Mouse (Mus musculus) testis, adult 2 months (tissue): ENCODE results near the gene Rab3gap1. TPM values are rescaled to one million over a fixed set of nuclear protein-coding genes. Genes with fewer than 3 reads are reported as not detected.
A peak's percentile ranks its signal among the peaks of the same experiment; 100 is the strongest.

Source experiments
- H3K27ac ChIP-seq: fragments of 200-500 bp; 2 replicates; pipeline ENCODE4 v1.5.1; 2012; ENCODE audit warnings: low read depth, low read length; ENCODE audit not compliant: control insufficient read depth, insufficient read depth
- H3K27me3 ChIP-seq: fragments of 200-500 bp; 2 replicates; pipeline ENCODE4 v1.6.1; 2012; ENCODE audit warnings: mild to moderate bottlenecking, low read length, moderate library complexity; ENCODE audit not compliant: control insufficient read depth, insufficient read depth
- H3K36me3 ChIP-seq: fragments of 200-500 bp; 2 replicates; pipeline ENCODE4 v1.6.1; 2012; ENCODE audit warnings: mild to moderate bottlenecking, low read length; ENCODE audit not compliant: control insufficient read depth, insufficient read depth
- H3K4me1 ChIP-seq: fragments of 200-500 bp; 2 replicates; pipeline ENCODE4 v1.6.1; 2012; ENCODE audit warnings: low read length; ENCODE audit not compliant: control insufficient read depth, insufficient read depth
- H3K4me3 ChIP-seq: fragments of 200-500 bp; 2 replicates; pipeline ENCODE4 v1.5.1; 2012; ENCODE audit warnings: low read depth, mild to moderate bottlenecking, low read length, moderate library complexity, mixed read lengths; ENCODE audit not compliant: control insufficient read depth
- CTCF ChIP-seq: fragments of 200-500 bp; IDR thresholded peaks from 2 replicates; pipeline ENCODE4 v1.5.1; 2012; ENCODE audit warnings: low read depth, mild to moderate bottlenecking, inconsistent platforms, low read length, moderate library complexity; ENCODE audit not compliant: control insufficient read depth, insufficient read depth, insufficient replicate concordance
- POLR2A ChIP-seq: fragments of 200-500 bp; IDR thresholded peaks from 2 replicates; pipeline ENCODE4 v1.6.1; 2012; ENCODE audit warnings: low read depth, mild to moderate bottlenecking, inconsistent platforms, low read length, moderate library complexity; ENCODE audit not compliant: control insufficient read depth
- polyA plus RNA-seq: library from polyadenylated mRNA; depleted of rRNA; stranded (reverse); fragments of >200 nt; gene quantifications from 2 replicates; pipeline ENCODE4 v1.2.3, GENCODE M21; 2012; rRNA removed

Rab3gap1 gene
- polyA plus RNA-seq: 7.7 and 8.1 TPM in 2 replicates

DNA sequence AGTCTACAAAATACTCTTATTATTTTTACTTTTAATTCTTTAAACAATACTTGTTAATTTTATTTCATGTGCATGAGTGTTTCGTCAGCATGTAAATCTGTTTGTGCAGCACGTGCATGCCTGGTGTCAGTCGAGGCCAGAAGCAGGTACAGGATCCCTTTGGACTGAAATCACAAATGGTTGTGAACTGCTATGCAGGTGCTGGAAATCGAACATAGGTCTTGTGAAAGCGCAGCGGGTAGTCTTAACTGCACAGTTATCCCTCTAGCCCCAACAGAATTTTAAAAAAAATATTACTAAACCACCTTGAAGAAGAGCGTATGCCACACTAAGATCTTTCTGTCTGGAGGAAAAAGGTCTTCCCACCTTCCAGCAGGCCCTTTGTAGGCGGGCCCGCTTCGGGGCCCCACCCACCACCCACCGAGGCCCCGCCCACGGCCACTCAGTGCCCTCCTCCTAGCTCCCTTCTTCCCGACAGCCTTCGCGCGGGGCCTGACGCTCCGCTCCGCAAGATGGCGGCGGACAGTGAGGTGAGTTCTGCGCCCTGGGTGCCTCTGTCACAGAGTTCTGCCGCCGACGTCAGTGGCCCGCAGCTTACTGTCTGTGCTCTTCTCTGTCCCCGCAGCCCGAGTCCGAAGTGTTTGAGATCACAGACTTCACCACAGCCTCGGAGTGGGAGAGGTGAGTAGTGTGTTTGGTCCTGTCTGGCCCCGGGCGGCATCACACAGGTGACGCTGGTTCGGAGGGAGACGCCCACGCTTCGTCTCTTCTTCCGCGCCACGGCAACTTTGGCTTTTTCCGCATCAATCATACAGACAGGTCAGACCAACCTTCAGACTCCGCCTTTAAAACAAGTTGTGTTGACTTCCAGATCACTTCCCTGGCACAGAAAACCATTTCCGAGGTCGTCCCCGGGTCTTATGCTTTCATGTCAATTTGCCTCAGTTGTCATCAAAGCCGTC, at the start of gene Rab3gap1:
Gene Rab3gap1 (plus strand): TSS at position 474 of the 962 bp plus-strand sequence.
- peaks cover 2% of the 10 kb centered on the region; the same call in 1 of the 2 replicates for H3K4me1 ChIP-seq
- peak within 1 kb of the TSS; percentile 97 for H3K4me3 ChIP-seq
- no peaks in the 10 kb centered on the region for H3K27me3 ChIP-seq
- H3K36me3 ChIP-seq: peaks cover 1% of the 10 kb centered on the region; the same call in 1 of the 2 replicates
- peak; percentile 99 for TF ChIP-seq POLR2A
- TF ChIP-seq CTCF: no peak
- H3K27ac ChIP-seq: peak within 1 kb of the TSS; percentile 84

- Histone ChIP-seq H3K4me1 (no peaks in the 10 kb centered on the region), H3K36me3 (no peaks in the 10 kb centered on the region), H3K4me3 (no peak overlapping the region), H3K27ac (no peak overlapping the region), H3K27me3 (no peaks in the 10 kb centered on the region)
- no peak for TF ChIP-seq POLR2A
- no peak for TF ChIP-seq CTCF
These were observed 41.2 kb upstream of the Rab3gap1 start for GRCm38 (mm10) chr1:127827325-127827724.

DNA sequence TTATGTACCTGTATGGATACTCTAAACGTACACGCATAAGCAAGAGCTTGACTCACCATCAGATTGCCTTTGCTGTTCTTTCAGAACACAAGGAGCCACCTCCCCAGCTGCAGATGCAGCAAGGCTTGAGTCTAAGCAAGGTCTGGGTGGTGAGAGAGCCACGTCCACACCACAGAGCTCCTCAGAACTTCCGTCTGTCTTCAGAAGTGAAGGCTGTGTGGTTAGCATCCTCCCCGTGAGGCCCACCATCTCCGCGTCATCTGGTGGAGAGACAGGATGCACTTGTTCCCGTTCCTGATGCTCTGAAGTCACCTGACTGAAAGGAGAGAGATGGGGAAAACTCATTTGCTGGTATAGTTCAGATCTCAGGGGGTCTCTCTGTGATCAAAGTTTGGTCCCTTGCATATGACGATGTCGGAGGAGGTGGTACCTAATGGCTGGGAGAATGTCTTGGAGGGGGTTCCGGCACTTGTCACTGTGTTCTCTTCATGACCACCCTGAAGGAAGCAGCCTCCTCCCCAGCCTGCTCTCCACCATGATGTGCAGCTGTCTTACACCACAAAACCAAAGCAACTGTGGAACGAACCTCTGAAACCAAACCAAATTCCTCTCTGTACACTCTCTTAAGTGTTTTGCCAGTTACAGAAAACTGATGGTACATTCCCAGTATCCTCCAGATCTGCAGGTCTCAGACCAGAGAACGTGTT, 38.2 kb upstream of the Rab3gap1 start:
- Histone ChIP-seq H3K4me3 (no peak overlapping the region), H3K4me1 (no peaks in the 10 kb centered on the region), H3K27ac (no peak overlapping the region), H3K27me3 (no peaks in the 10 kb centered on the region), H3K36me3 (no peaks in the 10 kb centered on the region)
- TF ChIP-seq POLR2A (no peak), CTCF (no peak)

DNA sequence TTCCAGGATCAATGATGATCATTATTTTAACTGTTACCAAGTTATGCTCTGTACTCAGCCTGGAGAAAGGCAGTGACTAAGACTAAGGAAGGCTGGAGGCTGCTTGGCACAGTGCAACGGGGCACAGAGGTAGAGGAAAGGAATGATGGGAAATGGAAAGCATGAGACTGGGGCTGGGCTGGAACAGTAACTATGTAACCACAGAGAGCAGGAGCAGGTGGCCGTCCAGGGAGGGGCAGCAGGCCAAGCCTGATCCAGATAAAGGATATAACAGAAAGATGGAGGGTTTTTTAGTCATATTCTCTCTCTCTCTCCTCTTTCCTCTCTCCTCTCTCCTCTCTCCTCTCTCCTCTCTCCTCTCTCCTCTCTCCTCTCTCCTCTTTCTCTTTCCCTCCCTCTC, 34.9 kb upstream of the Rab3gap1 start:
- no peaks in the 10 kb centered on the region for H3K4me1 ChIP-seq
- no peaks in the 10 kb centered on the region for H3K27me3 ChIP-seq
- no peaks in the 10 kb centered on the region for H3K36me3 ChIP-seq
- H3K4me3 ChIP-seq: no peak overlapping the region
- no peak overlapping the region for H3K27ac ChIP-seq
- TF ChIP-seq POLR2A (no peak), CTCF (no peak)

DNA sequence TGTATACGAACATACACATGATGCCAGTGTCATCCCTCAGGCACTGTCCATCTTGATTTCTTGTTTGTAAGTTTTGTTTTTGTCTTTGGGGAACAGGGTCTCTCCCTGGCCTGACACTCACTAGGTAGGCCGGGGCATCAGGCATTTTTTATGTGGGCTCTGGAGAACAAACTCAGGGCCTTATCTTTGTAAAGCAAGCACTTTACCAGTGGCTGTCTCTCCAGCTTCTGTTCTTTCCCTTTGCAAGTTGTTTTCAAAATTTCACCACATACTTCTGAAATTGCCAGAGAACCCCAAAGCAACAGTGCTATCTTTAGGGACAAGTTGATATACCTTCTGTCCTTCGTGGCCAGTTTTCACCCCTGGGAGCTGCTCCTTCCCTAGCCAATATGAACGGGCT, 34.4 kb upstream of the Rab3gap1 start:
- Histone ChIP-seq H3K4me3 (no peak overlapping the region), H3K36me3 (no peaks in the 10 kb centered on the region), H3K27ac (no peak overlapping the region), H3K27me3 (no peaks in the 10 kb centered on the region), H3K4me1 (no peaks in the 10 kb centered on the region)
- TF ChIP-seq POLR2A (no peak), CTCF (no peak)

GRCm38 (mm10) chr1:127836619-127837018, 32.0 kb upstream of the Rab3gap1 start:
- no peaks in the 10 kb centered on the region for H3K36me3 ChIP-seq
- TF ChIP-seq CTCF (no peak), POLR2A (no peak)

GRCm38 (mm10) chr1:127838602-127839001, 30.0 kb upstream of the Rab3gap1 start:
- no peak overlapping the region for H3K4me3 ChIP-seq
- H3K27ac ChIP-seq: no peak overlapping the region
- no peaks in the 10 kb centered on the region for H3K4me1 ChIP-seq
- H3K27me3 ChIP-seq: no peaks in the 10 kb centered on the region
- H3K36me3 ChIP-seq: no peaks in the 10 kb centered on the region
- TF ChIP-seq POLR2A (no peak), CTCF (no peak)

More at GRCm38 (mm10) chr1:127836619-127837018, 32.0 kb upstream of the Rab3gap1 start:
- Histone ChIP-seq H3K27ac (no peak overlapping the region), H3K4me1 (no peaks in the 10 kb centered on the region), H3K27me3 (no peaks in the 10 kb centered on the region), H3K4me3 (no peak overlapping the region)
